Mouse (Mus musculus) liver, embryonic 14.5 days (tissue): Measurements from ENCODE around the gene Sdc3.

Source experiments
- CTCF ChIP-seq: IDR thresholded peaks from 2 replicates; pipeline ENCODE4 v1.5.1; 2016; ENCODE audit warnings: antibody characterized with exemption, low read depth, control low read depth
- EP300 ChIP-seq: IDR thresholded peaks from 2 replicates; pipeline ENCODE4 v1.6.1; 2016; ENCODE audit warnings: antibody characterized with exemption, low read depth

GRCm38 (mm10) chr4:130811385-130811784, 19.0 kb downstream of the Sdc3 start:
- TF ChIP-seq EP300 = no peak
- TF ChIP-seq CTCF = no peak
